Mouse (Mus musculus): ENCODE results near the gene Ttc21a.
"Not testable (repeated sequence)": the region's sequence is repeated elsewhere in the genome, so short reads cannot be mapped to it uniquely, and the experiment has no call there.

The Ttc21a gene

DNA sequence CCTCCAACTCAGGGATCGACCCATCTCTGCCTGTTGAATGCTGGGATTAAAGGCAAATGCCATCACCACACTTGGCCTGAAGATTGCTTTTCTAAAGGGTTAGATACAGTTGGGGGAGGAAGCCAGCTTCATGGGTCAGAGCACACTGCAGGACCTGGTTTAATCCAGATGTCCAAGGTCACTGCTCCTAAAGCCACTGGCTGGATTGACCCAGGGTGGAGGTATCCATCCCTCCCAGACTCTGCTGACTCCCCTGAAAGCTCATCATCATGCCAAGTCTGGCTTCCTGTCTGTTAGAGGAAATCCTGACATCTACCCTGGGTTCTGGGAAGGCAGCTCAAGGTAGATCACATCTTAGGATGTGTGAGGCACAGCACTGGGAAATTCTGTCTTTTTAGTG lies 61.4 kb downstream of the Ttc21a start:
- DNase-seq (ENCODE audit: low spot score in 2 of 2), result no peak

DNA sequence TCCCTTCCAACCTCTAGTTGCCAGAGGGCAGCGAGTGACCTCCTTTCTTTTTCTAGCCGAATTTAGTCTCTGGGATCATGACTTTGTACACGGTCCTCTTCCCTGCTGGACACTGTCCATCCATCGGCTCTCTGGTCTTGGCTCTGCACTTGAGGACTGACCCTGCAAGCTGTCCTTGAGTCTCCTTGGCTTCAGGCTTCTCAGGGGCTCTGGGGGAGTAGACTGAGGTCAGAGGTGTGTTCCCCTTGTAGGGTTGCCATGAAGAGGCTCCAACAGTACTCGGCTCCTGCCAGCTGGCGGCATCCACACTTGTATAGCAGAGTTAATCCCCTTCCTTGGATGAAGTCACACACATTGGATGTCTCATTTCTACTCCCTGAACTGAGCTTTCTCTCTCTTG lies 62.2 kb downstream of the Ttc21a start:
- no peak for DNase-seq (ENCODE audit: low spot score in 2 of 2)

DNA sequence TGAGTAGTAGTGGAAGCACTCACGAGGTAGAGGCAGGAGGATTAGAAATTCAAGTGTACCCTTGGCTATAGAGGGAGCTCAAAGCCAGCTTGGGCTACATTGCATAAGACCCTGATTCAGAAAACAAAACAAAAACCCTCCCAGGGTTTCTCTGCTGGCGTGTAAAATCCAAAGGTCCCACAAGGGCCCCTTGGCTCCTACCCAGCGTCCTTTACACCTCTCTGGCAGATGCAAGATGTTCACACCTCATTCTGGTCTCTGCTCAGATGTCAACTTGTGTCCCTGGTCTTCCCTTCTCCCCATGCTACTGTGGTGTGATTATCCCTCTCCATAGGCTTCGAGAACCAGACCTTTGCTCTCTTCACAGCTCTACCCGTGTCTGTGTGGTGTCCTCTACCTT lies 63.4 kb downstream of the Ttc21a start:
- DNase-seq (ENCODE audit: low spot score in 2 of 2), result no peak

GRCm38 (mm10) chr9:120001945-120002725 lies 64.7 kb downstream of the Ttc21a start:
- peak in 1 of 2 experiments; percentile 74 for DNase-seq (ENCODE audit: low spot score in 2 of 2)

GRCm38 (mm10) chr9:120002893-120003292 lies 65.5 kb downstream of the Ttc21a start:
- no peak for DNase-seq (ENCODE audit: low spot score in 2 of 2)

- DNase-seq (ENCODE audit: low spot score in 2 of 2), result no peak
Measured at GRCm38 (mm10) chr9:120005936-120006335, 68.5 kb downstream of the Ttc21a start.

- no peak for DNase-seq (ENCODE audit: low spot score in 2 of 2)
Measured at GRCm38 (mm10) chr9:120007833-120008232, 70.4 kb downstream of the Ttc21a start.

GRCm38 (mm10) chr9:120009226-120009841 lies 71.9 kb downstream of the Ttc21a start:
- DNase-seq (ENCODE audit: low spot score in 2 of 2), result no peak

DNA sequence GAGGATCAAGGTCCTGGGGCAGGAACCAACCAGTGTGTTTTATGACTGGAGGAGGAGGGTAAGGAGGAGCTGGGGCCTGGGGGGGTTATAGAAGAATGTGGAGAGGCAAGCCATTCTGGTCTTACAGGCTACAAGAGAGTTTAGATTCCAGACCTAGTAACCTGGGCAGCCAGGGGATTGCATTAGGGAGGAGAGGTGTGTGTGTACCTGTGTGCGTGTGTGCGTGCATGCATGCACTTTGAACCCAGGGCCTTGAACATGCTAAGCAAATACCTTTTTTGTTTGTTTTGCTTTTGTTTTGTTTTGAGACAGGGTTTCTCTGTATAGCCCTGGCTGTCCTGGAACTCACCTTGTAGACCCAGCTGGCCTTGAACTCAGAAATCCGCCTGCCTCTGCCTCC lies 72.5 kb downstream of the Ttc21a start:
- no peak for DNase-seq (ENCODE audit: low spot score in 2 of 2)

- peak; percentile 91 to 97 for DNase-seq (ENCODE audit: low spot score in 2 of 2)
Measured at GRCm38 (mm10) chr9:120010781-120011511, 73.5 kb downstream of the Ttc21a start.

DNA sequence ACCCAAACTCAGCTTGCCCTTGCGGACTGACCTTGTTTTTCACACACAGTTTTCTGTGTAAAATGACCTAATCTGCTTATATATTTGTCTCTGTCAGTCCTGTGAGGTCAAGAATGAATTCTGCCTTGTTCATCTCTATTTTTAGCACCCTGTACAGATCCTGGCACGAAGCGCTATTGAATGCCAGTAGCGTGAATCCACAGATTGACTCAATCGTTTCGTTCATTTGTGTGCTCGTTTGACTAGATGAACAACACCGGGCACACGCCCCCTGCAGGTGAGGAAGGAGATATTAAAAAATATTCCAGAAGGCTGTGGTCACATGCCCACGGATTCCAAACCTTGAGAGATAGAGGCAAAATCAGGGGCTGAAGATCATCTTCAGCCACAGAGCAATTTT lies 74.1 kb downstream of the Ttc21a start:
- DNase-seq (ENCODE audit: low spot score in 2 of 2), result peak; percentile 73 to 78

DNA sequence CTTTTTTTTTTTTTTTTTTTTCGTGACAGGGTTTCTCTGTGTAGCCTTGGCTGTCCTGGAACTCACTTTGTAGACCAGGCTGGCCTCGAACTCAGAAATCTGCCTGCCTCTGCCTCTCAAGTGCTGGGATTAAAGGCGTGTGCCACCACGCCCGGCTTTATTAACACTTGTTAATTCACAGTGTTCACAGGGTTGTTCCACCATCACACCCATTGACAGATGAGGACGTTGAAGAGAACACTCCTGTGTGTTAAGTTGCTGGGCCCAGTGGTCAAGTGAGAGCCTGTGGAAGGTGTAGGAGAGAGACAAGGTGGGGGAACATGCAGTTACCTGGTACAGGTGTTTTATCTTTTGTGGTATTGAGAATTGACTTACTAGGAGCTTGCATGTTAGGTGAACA lies 74.8 kb downstream of the Ttc21a start:
- not testable (repeated sequence) for DNase-seq (ENCODE audit: low spot score in 2 of 2)

DNA sequence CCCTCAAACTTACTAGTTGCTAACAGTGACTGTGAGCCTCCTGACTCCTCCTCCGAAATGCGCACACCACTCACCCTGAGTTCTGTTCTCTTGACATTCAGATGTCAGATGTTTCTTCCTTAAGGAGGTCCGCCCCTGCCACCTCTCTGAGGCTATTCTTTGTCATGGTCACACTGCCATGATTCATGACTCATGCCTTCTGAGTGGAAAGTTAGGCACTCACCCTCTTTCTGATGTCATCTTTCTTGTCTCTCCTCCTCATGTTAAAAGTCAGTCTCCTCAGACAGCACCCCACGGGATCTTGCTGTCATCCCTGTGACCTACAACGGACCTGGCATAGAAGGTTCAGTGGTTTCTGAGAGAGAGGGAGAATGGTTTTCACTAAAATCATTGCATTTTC lies 75.4 kb downstream of the Ttc21a start:
- peak in 1 of 2 experiments; percentile 40 for DNase-seq (ENCODE audit: low spot score in 2 of 2)

DNA sequence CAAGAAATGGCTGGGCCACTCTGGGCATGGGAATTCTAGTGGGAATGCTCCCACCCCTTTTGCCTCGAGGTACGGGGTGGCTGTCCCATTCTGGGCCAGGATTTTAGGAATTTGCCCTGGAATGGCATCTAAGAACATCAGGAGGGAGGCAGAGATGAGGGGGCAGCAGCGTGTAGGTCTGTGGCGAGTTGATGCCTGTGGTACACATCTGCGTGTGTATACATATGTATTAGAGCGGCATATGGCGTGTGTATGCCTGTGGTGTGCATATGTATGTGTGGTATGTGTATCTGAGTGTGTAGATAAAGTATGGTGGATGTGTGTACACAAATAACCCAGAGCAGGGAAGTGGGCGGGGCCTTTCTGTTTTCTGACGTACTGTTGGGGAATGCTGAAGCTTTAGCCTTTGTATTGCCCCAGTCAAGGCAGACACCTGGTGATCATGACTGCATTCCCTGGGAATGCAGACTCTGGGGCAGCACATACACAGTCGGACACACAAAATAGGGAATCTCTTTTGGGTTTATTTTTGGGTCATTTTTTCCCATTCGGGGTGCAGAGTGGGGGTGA lies 75.9 kb downstream of the Ttc21a start:
- no peak for DNase-seq (ENCODE audit: low spot score in 2 of 2)

DNA sequence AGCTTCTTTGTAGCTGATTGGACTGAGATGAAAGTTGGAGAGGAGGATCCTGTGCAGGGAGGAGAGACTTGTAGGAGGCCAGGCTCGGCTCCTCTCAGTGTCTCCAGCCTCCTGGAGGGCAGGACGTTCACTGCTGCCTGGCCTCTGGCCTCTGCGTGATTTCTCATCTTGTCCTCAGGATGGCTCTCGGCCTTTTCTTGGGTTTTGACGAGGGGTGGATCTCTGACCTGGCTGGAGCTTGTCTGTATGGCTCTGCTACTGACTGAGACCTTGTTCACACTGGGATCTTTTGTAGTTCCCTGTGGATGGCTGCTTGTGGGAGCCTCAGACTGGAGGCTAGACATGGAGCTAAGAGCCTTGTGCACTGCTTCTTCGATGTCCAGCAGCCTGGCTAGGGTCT lies 77.4 kb downstream of the Ttc21a start:
- no peak for DNase-seq (ENCODE audit: low spot score in 2 of 2)

- DNase-seq (ENCODE audit: low spot score in 2 of 2), result no peak
Measured at GRCm38 (mm10) chr9:120016956-120017355, 79.5 kb downstream of the Ttc21a start.
